Mouse (Mus musculus) stomach, embryonic 15.5 days (tissue): ENCODE results near the gene Jmjd4. TPM values are rescaled to one million over a fixed set of nuclear protein-coding genes. Genes with fewer than 3 reads are reported as not detected.

Experiments used
- ATAC-seq: fragments of 200-750 bp; cut with Nextera tagmentation; 2 replicates; pipeline ENCODE4 v1.8.0; 2017; ENCODE audit warnings: low read depth, moderate number of reproducible peaks, moderate TSS enrichment; ENCODE audit not compliant: insufficient read depth, low FRiP score
- H3K27ac ChIP-seq: fragments of 300-500 bp; sonication (generic); 2 replicates; pipeline ENCODE4 v1.5.1; 2015; ENCODE audit warnings: mild to moderate bottlenecking, inconsistent platforms
- H3K27me3 ChIP-seq: fragments of 300-500 bp; sonication (generic); replicated peaks from 2 replicates; pipeline ENCODE4 v1.6.1; 2015; ENCODE audit warnings: inconsistent platforms
- H3K36me3 ChIP-seq: fragments of 300-500 bp; sonication (generic); 2 replicates; pipeline ENCODE4 v1.6.1; 2015; ENCODE audit warnings: inconsistent platforms
- H3K4me1 ChIP-seq: fragments of 300-500 bp; sonication (generic); 2 replicates; pipeline ENCODE4 v1.6.1; 2015; ENCODE audit warnings: inconsistent platforms
- H3K4me2 ChIP-seq: fragments of 300-500 bp; sonication (generic); 2 replicates; pipeline ENCODE4 v1.6.1; 2015; ENCODE audit warnings: mild to moderate bottlenecking, inconsistent platforms
- H3K4me3 ChIP-seq: fragments of 300-500 bp; sonication (generic); replicated peaks from 2 replicates; pipeline ENCODE4 v1.5.1; 2015; ENCODE audit warnings: inconsistent platforms
- H3K9ac ChIP-seq: fragments of 300-500 bp; sonication (generic); 2 replicates; pipeline ENCODE4 v1.6.1; 2015; ENCODE audit warnings: inconsistent platforms
- H3K9me3 ChIP-seq: fragments of 300-500 bp; sonication (generic); 2 replicates; pipeline ENCODE4 v1.6.1; 2016; ENCODE audit warnings: inconsistent platforms
- WGBS: fragments of 180-500 bp; shearing (Covaris S2); methylation state at CpG from one replicate; pipeline ENCODE4 v1.1.7; 2015; 5-methylcytosine and 5-hydroxymethylcytosine counted together
- polyA plus RNA-seq: library from polyadenylated mRNA; unstranded; fragments of >200 nt; fragmentation: Nextera tagmentation; extraction: Ambion mirVana; gene quantifications from 2 replicates; pipeline ENCODE4 v1.2.1, GENCODE M21; 2015

Gene Jmjd4
- 10.5 and 11.0 TPM in 2 replicates for polyA plus RNA-seq

DNA sequence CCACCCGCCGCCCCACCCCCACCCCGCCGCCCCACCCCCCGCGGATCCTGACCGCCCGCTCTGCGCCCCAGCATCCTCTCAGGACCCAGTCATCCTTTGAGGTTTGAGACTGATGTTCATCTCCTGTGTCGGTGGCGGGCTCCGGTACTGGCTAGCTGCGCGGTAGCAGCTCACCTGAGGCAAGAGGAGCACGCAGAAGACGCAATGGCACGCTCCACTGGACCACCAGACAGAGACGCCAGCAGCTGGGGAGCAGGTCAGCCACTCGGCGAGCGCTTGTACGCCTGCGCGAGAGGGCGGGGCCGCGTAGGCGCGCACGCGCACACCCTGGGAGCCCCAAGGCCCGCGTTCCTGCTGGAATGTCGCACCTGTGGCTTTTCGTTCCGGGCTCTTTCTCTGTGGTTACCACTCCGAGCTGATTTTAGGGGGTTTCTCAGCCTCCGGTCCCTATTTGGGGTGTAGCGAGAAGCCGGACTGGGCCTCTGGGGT is at the start of gene Jmjd4:
Jmjd4 (plus strand) TSS at position 305 of the 489 bp plus-strand sequence.
- H3K4me1 ChIP-seq, result peaks cover 16% of the 10 kb centered on the region; the same call in 1 of the 2 replicates
- peak within 1 kb of the TSS; percentile 65 for H3K4me3 ChIP-seq
- H3K27me3 ChIP-seq, result no peaks in the 10 kb centered on the region
- H3K4me2 ChIP-seq, result peak within 1 kb of the TSS; percentile 80
- ATAC-seq, result peak; percentile 95
- H3K9me3 ChIP-seq, result no peaks in the 10 kb centered on the region
- peak within 1 kb of the TSS; percentile 80 for H3K9ac ChIP-seq
- H3K36me3 ChIP-seq, result peaks cover 15% of the 10 kb centered on the region
- H3K27ac ChIP-seq, result peak within 1 kb of the TSS; percentile 87
- under 1% methylated on average over 36 of the region's 40 CpGs for whole genome bisulfite sequencing

DNA sequence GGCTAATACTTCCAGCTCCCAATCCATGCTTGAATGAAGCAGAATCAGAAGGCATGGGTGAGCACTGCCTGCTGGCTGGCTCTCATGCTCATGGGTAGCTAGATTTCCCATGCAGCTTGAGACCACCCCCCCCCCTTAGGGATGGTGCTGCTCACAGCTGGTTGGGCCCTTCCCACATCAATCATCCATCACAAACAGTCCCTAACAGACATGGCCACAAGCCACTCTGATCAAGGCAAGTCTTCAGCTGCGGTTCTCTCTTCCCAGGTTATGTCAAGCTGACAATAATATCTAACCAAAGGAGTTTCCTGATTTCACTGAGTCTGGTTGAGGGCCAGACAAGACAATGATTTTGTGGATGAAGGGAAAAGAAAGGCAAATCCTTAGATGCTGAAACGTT is 49.0 kb upstream of the Jmjd4 start:
- Histone ChIP-seq H3K27ac (no peak overlapping the region), H3K4me3 (no peak overlapping the region), H3K4me2 (no peak overlapping the region), H3K4me1 (peaks cover 8% of the 10 kb centered on the region; the same call in 1 of the 2 replicates), H3K36me3 (no peaks in the 10 kb centered on the region), H3K9ac (no peak overlapping the region), H3K9me3 (no peaks in the 10 kb centered on the region), H3K27me3 (no peaks in the 10 kb centered on the region)
- no peak for ATAC-seq
- 69% methylated on average over 2 of the region's 2 CpGs for WGBS

DNA sequence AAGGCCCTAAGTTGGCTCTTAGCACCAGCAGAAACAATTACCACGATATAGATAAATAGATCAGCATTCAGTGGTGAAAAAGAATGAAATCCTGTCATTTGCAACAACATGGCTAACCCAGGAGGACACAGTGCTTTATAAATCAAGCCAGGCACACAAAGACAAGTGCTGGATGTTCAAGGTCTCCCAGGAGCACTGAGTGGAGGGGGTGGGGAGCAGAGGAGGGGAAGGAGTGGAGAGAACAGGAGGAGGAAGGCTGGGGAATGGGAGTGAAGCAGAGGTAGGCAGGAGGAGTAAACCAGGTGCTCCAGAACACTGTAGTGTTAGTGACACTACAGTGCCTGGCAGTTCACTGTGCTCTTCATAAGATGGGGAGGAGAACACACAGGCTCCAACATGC is 44.1 kb upstream of the Jmjd4 start:
- Histone ChIP-seq H3K9ac (no peak overlapping the region), H3K36me3 (no peaks in the 10 kb centered on the region), H3K9me3 (no peaks in the 10 kb centered on the region), H3K27ac (no peak overlapping the region), H3K4me3 (no peak overlapping the region), H3K27me3 (no peaks in the 10 kb centered on the region), H3K4me2 (no peak overlapping the region), H3K4me1 (0 out of 2 replicates have a peak, but pooled peaks cover under 1% of the 10 kb centered on the region)
- WGBS, result 90% methylated on average over 1 of the region's 1 CpGs
- no peak for ATAC-seq

DNA sequence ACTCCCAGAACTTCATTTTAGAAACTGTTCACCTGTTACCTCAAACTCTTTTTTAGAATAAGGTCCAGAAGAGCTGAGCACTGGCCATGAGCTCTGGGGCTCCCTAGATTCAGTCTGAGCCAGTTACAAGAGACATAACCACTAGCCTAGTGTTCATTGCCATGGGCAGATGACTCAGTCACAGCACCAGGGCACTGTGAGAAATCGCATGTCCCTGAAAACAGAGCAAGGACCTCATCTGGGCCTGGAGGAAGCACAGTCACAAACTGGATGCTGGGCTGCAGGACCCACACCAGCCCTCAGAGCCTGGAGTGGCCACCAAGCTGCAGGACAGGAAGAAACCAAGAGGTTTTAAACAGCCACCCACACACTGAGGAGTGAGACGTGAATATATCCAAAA is 39.0 kb upstream of the Jmjd4 start:
- Histone ChIP-seq H3K27ac (peak overlapping the region; percentile 35; the same call in 1 of the 2 replicates), H3K36me3 (no peaks in the 10 kb centered on the region), H3K4me1 (peaks cover 19% of the 10 kb centered on the region), H3K4me3 (no peak overlapping the region), H3K4me2 (no peak overlapping the region), H3K27me3 (no peaks in the 10 kb centered on the region), H3K9me3 (no peaks in the 10 kb centered on the region), H3K9ac (no peak overlapping the region)
- WGBS, result 53% methylated on average over 2 of the region's 2 CpGs
- no peak for ATAC-seq

DNA sequence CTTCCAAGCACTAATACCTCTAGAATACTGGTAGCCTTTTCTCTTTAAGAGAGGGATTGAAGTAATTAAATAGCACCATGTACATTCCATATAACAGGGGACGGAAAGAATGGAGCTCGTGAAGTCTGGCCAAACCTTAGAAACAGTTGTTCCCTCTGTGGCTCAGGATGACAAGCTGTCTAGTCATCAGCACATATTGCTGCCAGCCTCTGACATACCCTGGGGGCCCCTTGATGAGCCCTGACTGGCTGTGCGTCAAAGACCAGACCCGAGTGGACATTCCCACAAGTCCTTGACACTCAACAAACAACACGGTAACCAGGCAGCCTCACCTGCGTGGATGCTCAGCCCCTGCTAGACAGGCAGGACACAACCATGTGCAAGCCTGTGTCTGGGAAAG is 37.8 kb upstream of the Jmjd4 start:
- WGBS, result 75% methylated on average over 6 of the region's 6 CpGs
- Histone ChIP-seq H3K36me3 (no peaks in the 10 kb centered on the region), H3K27ac (no peak overlapping the region)

DNA sequence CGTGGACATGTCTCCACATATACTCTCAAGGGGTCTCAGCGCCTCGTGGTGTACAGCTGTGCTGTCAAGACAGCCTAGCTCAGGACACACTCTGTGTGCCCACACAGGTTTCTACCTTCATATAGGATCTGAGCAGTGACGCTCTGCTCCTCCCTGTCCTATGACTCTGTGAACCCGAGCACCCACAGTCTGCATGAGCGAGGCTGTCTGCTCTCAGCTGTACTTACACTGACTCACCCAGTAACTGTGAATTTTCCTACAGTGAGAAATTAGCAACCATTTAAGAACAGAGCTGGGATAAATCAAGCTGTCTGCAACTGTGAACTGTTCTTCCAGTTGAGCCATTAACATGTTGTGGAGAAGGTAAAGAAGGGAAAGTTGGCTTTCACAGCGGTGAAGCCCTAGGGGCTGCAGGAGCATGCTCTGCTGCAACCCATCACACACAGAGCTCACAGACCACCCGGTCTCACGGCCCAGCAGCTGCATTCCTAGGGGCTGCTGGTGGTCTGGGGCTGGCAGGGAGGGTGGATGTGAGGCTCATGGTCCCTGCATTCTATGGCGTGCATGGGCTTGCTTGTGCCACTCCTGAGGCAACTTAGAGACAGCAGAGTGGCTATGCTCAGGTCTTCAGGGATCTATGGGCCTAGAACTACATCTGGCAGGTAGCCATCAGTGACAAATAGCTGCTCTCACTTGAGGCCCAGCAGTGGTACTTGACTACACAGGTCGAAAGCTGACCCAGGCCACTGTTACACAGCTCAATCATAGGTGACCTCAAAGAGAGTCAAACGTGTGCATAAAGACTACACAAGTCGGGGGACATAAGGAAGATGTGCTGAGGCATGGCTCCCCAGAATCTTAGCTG is 36.6 kb upstream of the Jmjd4 start:
- H3K4me1 ChIP-seq, result peaks cover 19% of the 10 kb centered on the region
- H3K36me3 ChIP-seq, result no peaks in the 10 kb centered on the region
- H3K9me3 ChIP-seq, result no peaks in the 10 kb centered on the region
- 72% methylated on average over 13 of the region's 13 CpGs for WGBS
- no peaks in the 10 kb centered on the region for H3K27me3 ChIP-seq
- peak overlapping the region; percentile 26; the same call in 1 of the 2 replicates for H3K27ac ChIP-seq
- H3K4me3 ChIP-seq, result no peak overlapping the region
- no peak overlapping the region for H3K4me2 ChIP-seq
- no peak for ATAC-seq
- H3K9ac ChIP-seq, result no peak overlapping the region

More for the DNA sequence above, 37.8 kb upstream of the Jmjd4 start:
- no peaks in the 10 kb centered on the region for H3K9me3 ChIP-seq
- no peak for ATAC-seq
- H3K27me3 ChIP-seq, result no peaks in the 10 kb centered on the region
- peaks cover 19% of the 10 kb centered on the region for H3K4me1 ChIP-seq
- H3K9ac ChIP-seq, result no peak overlapping the region
- H3K4me3 ChIP-seq, result no peak overlapping the region
- no peak overlapping the region for H3K4me2 ChIP-seq

DNA sequence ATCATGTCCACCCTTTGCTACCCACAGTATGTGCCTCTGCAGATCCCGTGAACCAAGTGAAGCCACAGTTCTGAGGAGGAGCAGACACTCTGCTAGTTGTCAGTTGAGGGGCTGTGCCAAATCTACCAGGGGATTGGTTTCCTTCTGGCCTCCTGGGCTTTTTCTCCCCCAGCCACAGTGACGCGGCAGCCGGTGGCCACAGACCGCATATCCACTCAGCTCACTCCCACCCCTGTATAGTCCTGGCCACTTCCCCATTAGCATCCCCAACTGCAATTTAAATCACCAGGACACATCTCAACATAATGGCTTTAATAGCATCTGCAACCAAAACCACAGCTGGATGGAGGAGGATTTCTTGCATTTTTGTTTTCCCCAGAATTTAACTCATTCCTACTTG is 31.1 kb upstream of the Jmjd4 start:
- Histone ChIP-seq H3K36me3 (peaks cover 19% of the 10 kb centered on the region; the same call in 1 of the 2 replicates), H3K9me3 (no peaks in the 10 kb centered on the region), H3K4me2 (no peak overlapping the region), H3K27me3 (no peaks in the 10 kb centered on the region), H3K4me1 (no peaks in the 10 kb centered on the region), H3K9ac (no peak overlapping the region), H3K4me3 (no peak overlapping the region), H3K27ac (no peak overlapping the region)
- 65% methylated on average over 5 of the region's 5 CpGs for WGBS
- ATAC-seq, result no peak

DNA sequence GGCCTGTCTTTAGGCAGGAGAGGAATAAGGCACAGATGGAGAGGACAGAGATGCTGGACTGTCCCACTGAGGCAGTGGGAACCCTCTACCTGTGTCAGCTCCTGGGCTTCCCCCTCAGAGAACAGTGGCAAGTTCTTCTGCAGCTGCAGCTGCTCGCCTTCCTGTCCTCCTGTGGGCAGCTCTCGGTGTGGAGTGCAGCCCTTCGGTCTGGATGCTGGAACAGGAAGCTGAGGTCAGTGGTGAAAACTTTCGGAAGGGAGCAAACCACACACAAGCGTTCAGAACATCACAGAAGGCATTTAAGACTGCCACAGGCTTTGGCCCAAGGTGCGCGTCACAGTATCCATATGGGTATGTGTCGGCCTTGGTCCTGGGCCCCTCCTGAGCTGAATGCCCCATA is 28.4 kb upstream of the Jmjd4 start:
- no peak overlapping the region for H3K4me2 ChIP-seq
- H3K36me3 ChIP-seq, result peaks cover 25% of the 10 kb centered on the region; the same call in 1 of the 2 replicates
- no peak overlapping the region for H3K9ac ChIP-seq
- 78% methylated on average over 8 of the region's 8 CpGs for WGBS
- no peaks in the 10 kb centered on the region for H3K4me1 ChIP-seq
- H3K27me3 ChIP-seq, result no peaks in the 10 kb centered on the region
- H3K9me3 ChIP-seq, result no peaks in the 10 kb centered on the region
- ATAC-seq, result no peak
- H3K27ac ChIP-seq, result no peak overlapping the region
- H3K4me3 ChIP-seq, result no peak overlapping the region

DNA sequence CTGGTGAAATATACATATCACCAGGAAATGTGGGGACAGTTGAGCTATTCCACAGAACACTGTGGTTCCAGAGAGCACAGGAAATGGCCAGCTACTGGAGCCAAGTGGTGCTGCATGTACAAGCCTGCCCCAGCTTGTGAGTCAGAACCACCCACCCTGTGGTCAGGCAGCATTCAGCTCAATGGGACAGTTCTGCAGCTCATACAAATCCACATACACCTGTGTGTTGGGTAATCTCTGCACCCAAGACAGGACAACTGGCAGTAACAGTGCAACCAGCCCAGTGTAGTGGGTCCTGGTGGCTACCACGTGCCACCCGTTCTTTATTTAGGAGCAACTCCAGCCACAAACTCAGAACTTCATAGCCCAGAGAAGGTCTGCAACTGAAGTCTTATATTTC is 27.9 kb upstream of the Jmjd4 start:
- Histone ChIP-seq H3K36me3 (peaks cover 25% of the 10 kb centered on the region; the same call in 1 of the 2 replicates), H3K4me1 (no peaks in the 10 kb centered on the region), H3K27me3 (no peaks in the 10 kb centered on the region), H3K4me3 (no peak overlapping the region), H3K9me3 (no peaks in the 10 kb centered on the region), H3K9ac (no peak overlapping the region), H3K27ac (peak overlapping the region; percentile 40; the same call in 1 of the 2 replicates), H3K4me2 (no peak overlapping the region)
- WGBS, result 81% methylated on average over 2 of the region's 2 CpGs
- no peak for ATAC-seq

DNA sequence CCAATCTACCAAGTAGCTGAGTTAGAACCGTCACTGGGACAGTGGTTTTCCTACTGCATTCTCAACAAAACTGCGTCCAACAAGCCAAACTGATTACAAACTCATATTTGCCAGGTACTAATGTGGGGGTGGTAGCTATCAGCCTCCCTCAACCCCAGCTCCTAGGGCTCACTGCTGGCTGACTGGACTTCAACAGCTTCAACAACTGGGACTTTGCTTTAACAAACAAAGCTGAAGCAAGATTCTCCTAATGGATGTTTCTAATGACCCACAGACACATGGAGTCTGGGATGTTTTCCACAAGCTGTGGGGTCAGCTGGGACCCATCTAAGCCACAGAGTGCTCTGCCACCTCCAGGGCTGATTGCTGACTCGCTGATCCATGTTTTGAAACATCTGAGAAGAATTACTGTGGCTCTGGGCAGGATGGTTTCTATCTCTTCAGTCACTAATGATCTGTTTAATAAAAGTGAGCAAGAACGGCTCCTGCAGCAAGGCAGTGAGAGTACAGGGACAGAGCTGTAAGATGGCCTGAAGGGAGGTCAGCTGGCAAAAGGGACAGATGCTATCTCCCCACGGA is 26.7 kb upstream of the Jmjd4 start:
- H3K4me1 ChIP-seq, result no peaks in the 10 kb centered on the region
- no peaks in the 10 kb centered on the region for H3K27me3 ChIP-seq
- no peak overlapping the region for H3K4me3 ChIP-seq
- no peak overlapping the region for H3K4me2 ChIP-seq
- no peak for ATAC-seq
- H3K9ac ChIP-seq, result no peak overlapping the region
- WGBS, result 61% methylated on average over 5 of the region's 5 CpGs
- peaks cover 34% of the 10 kb centered on the region; the same call in 1 of the 2 replicates for H3K36me3 ChIP-seq
- H3K27ac ChIP-seq, result peak overlapping the region; percentile 67
- H3K9me3 ChIP-seq, result no peaks in the 10 kb centered on the region

DNA sequence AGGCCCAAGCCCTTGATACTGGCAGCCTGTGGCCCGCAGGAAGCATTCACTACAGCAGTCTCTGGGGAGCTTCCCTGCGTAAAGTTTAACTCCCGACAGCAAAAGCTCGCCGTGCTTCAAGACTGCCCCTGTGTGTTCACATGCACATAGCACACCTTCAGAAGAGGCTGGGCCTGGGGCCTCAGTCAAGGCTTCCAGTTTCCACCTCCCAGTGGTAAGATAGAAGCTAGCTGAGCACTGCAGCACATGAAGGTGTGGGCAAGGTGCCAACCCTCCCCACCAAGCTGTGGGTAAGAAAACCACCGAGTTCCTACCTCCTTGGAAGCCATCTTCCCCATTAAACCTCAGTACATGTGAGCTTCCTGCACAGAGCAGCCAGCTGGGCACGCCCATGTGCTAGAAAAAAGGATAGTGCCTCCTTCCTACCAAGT is 24.2 kb upstream of the Jmjd4 start:
- Histone ChIP-seq H3K4me1 (no peaks in the 10 kb centered on the region), H3K9ac (no peak overlapping the region), H3K36me3 (peaks cover 28% of the 10 kb centered on the region; the same call in 1 of the 2 replicates), H3K9me3 (no peaks in the 10 kb centered on the region), H3K27me3 (no peaks in the 10 kb centered on the region), H3K4me2 (no peak overlapping the region), H3K4me3 (no peak overlapping the region), H3K27ac (no peak overlapping the region; the same call in 1 of the 2 replicates)
- ATAC-seq, result 0 out of 2 replicates have a peak, but pooled peaks have one; percentile 7
- 58% methylated on average over 7 of the region's 7 CpGs for WGBS
